Mouse (Mus musculus) small intestine, adult 2 months (tissue): ENCODE measurements around the gene Lif.

Experiments used
- CTCF ChIP-seq: fragments of 200-500 bp; IDR thresholded peaks from 2 replicates; pipeline ENCODE4 v1.5.1; 2012; ENCODE audit warnings: low read depth, mild to moderate bottlenecking, control low read depth, inconsistent platforms, low read length, moderate library complexity, mixed read lengths; ENCODE audit not compliant: insufficient replicate concordance, insufficient read length; ENCODE audit errors: extremely low read depth
- POLR2A ChIP-seq: fragments of 200-500 bp; IDR thresholded peaks from 2 replicates; pipeline ENCODE4 v1.6.1; 2012; ENCODE audit warnings: low read depth, mild to moderate bottlenecking, control low read depth, inconsistent platforms, low read length, moderate library complexity

GRCm38 (mm10) chr11:4309613-4310012 lies 52.3 kb downstream of the Lif start:
- no peak for TF ChIP-seq CTCF
- TF ChIP-seq POLR2A: no peak
